Mouse (Mus musculus) neural tube, embryonic 14.5 days (tissue): ENCODE measurements at regions not wholly inside any gene's neighbourhood (a gene's known extent, or its start where the extent isn't known, plus 50 kb on each side); places are given as distances from the start of the nearest gene placed in this dataset.
A peak's percentile ranks its signal among the peaks of the same experiment; 100 is the strongest.

Experiments
- ATAC-seq: fragments of 200-750 bp; cut with Nextera tagmentation; 2 replicates; pipeline ENCODE4 v1.8.0; 2017; ENCODE audit warnings: low read depth, mild to moderate bottlenecking, moderate TSS enrichment, moderate library complexity
- H3K27ac ChIP-seq: fragments of 300-500 bp; sonication (generic); 2 replicates; pipeline ENCODE4 v1.5.1; 2014; ENCODE audit warnings: low read depth, mild to moderate bottlenecking, control low read depth, low read length, moderate library complexity, mixed read lengths
- H3K27me3 ChIP-seq: fragments of 300-500 bp; sonication (generic); 2 replicates; pipeline ENCODE4 v1.6.1; 2014; ENCODE audit warnings: low read length; ENCODE audit not compliant: control insufficient read depth, insufficient read depth
- H3K36me3 ChIP-seq: fragments of 300-500 bp; sonication (generic); 2 replicates; pipeline ENCODE4 v1.6.1; 2014; ENCODE audit warnings: low read length, mixed read lengths; ENCODE audit not compliant: control insufficient read depth, insufficient read depth
- H3K4me1 ChIP-seq: fragments of 300-500 bp; sonication (generic); 2 replicates; pipeline ENCODE4 v1.6.1; 2014; ENCODE audit warnings: low read length; ENCODE audit not compliant: control insufficient read depth, insufficient read depth
- H3K4me2 ChIP-seq: fragments of 300-500 bp; sonication (generic); 2 replicates; pipeline ENCODE4 v1.6.1; 2014; ENCODE audit warnings: mild to moderate bottlenecking, low read depth, low read length, control low read depth
- H3K4me3 ChIP-seq: fragments of 300-500 bp; sonication (generic); 2 replicates; pipeline ENCODE4 v1.5.1; 2014; ENCODE audit warnings: low read depth, low read length, control low read depth, mixed read lengths
- H3K9ac ChIP-seq: fragments of 300-500 bp; sonication (generic); replicated peaks from 2 replicates; pipeline ENCODE4 v1.6.1; 2014; ENCODE audit warnings: low read depth, mild to moderate bottlenecking, control low read depth, low read length, mixed read lengths
- H3K9me3 ChIP-seq: fragments of 300-500 bp; sonication (generic); 2 replicates; pipeline ENCODE4 v1.6.1; 2016; ENCODE audit warnings: low read length; ENCODE audit not compliant: control insufficient read depth
- WGBS: fragments of 180-500 bp; shearing (Covaris S2); extraction: QIAGEN DNeasy Blood & Tissue Kit; methylation state at CpG from one replicate; pipeline ENCODE4 v1.1.7; 2014; 5-methylcytosine and 5-hydroxymethylcytosine counted together

- H3K4me1 ChIP-seq: no peaks in the 10 kb centered on the region
- ATAC-seq: no peak
- 87% methylated on average over 7 of the region's 7 CpGs for WGBS
- H3K4me2 ChIP-seq: no peak overlapping the region
- H3K9me3 ChIP-seq: no peaks in the 10 kb centered on the region
- H3K4me3 ChIP-seq: no peak overlapping the region
- no peak overlapping the region for H3K9ac ChIP-seq
- no peak overlapping the region for H3K27ac ChIP-seq
- H3K36me3 ChIP-seq: no peaks in the 10 kb centered on the region
- no peaks in the 10 kb centered on the region for H3K27me3 ChIP-seq
Measured at GRCm38 (mm10) chr14:109928977-109929376, 826.0 kb downstream of the Slitrk6 start.

GRCm38 (mm10) chr14:109891896-109892165 lies 863.1 kb downstream of the Slitrk6 start:
- Histone ChIP-seq H3K9me3 (no peaks in the 10 kb centered on the region), H3K4me1 (no peaks in the 10 kb centered on the region), H3K4me2 (no peak overlapping the region), H3K27ac (no peak overlapping the region), H3K4me3 (no peak overlapping the region), H3K36me3 (no peaks in the 10 kb centered on the region), H3K27me3 (no peaks in the 10 kb centered on the region), H3K9ac (no peak overlapping the region)
- no peak for ATAC-seq
- WGBS: 88% methylated on average over 2 of the region's 2 CpGs

GRCm38 (mm10) chr14:109891151-109891895 lies 863.6 kb downstream of the Slitrk6 start:
- H3K36me3 ChIP-seq: no peaks in the 10 kb centered on the region
- H3K4me1 ChIP-seq: no peaks in the 10 kb centered on the region
- H3K27ac ChIP-seq: no peak overlapping the region
- no peak overlapping the region for H3K9ac ChIP-seq
- H3K4me3 ChIP-seq: no peak overlapping the region
- 61% methylated on average over 3 of the region's 3 CpGs for WGBS
- no peaks in the 10 kb centered on the region for H3K27me3 ChIP-seq
- H3K9me3 ChIP-seq: no peaks in the 10 kb centered on the region
- no peak overlapping the region for H3K4me2 ChIP-seq
- ATAC-seq: peak; percentile 82

GRCm38 (mm10) chr14:109876950-109877663 lies 877.8 kb downstream of the Slitrk6 start:
- Histone ChIP-seq H3K4me1 (no peaks in the 10 kb centered on the region), H3K36me3 (no peaks in the 10 kb centered on the region), H3K9ac (no peak overlapping the region), H3K27me3 (no peaks in the 10 kb centered on the region), H3K4me3 (no peak overlapping the region), H3K27ac (no peak overlapping the region), H3K4me2 (no peak overlapping the region), H3K9me3 (no peaks in the 10 kb centered on the region)
- no peak for ATAC-seq
- WGBS: 13% methylated on average over 1 of the region's 1 CpGs

GRCm38 (mm10) chr14:109874230-109874629 lies 880.7 kb downstream of the Slitrk6 start:
- H3K27ac ChIP-seq: no peak overlapping the region
- 15% methylated on average over 1 of the region's 1 CpGs for WGBS
- H3K4me1 ChIP-seq: no peaks in the 10 kb centered on the region
- 0 out of 2 replicates have a peak, but pooled peaks have one; percentile 61 for ATAC-seq
- H3K9me3 ChIP-seq: no peaks in the 10 kb centered on the region
- no peak overlapping the region for H3K9ac ChIP-seq
- H3K27me3 ChIP-seq: no peaks in the 10 kb centered on the region
- no peak overlapping the region for H3K4me2 ChIP-seq
- no peaks in the 10 kb centered on the region for H3K36me3 ChIP-seq
- H3K4me3 ChIP-seq: no peak overlapping the region

DNA sequence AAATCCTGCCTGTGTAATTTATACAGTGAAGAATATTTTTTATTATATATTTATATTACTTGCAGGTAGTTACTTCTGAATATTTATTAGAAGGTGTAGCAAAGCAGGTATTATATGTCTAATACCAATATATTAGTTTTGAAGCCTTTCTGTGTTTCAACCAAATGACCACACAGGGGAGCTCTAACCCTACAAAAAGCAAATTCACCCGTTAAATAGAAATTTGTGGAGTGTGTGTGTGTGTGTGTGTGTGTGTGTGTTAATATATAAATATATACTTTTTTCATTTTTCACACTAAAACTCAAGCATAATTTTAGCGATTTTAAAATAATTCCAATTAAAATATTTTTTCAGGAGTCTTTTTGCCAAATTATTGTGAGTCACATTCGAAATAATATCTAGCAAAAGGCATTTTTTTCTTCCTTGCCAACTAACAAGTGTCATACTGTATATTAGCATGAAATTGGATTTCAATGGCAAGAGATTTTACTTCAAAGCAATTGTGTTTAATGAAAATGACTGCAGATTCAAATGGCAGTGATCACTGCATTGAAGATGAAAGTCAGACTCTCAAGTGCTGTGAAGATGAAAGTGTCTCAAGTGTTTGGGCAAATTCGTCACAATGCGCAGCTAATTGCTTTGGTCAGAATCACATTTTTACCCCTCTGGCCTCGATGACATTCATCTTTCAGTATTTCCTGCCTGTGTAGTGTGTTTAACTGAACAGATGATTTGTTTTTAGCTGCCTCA lies 914.4 kb downstream of the Slitrk6 start:
- peak; percentile 56; the same call in 1 of the 2 replicates for ATAC-seq
- Histone ChIP-seq H3K9me3 (no peaks in the 10 kb centered on the region), H3K4me1 (no peaks in the 10 kb centered on the region), H3K4me2 (no peak overlapping the region), H3K4me3 (no peak overlapping the region), H3K36me3 (no peaks in the 10 kb centered on the region), H3K27ac (no peak overlapping the region), H3K9ac (no peak overlapping the region), H3K27me3 (no peaks in the 10 kb centered on the region)
- 42% methylated on average over 6 of the region's 6 CpGs for WGBS

DNA sequence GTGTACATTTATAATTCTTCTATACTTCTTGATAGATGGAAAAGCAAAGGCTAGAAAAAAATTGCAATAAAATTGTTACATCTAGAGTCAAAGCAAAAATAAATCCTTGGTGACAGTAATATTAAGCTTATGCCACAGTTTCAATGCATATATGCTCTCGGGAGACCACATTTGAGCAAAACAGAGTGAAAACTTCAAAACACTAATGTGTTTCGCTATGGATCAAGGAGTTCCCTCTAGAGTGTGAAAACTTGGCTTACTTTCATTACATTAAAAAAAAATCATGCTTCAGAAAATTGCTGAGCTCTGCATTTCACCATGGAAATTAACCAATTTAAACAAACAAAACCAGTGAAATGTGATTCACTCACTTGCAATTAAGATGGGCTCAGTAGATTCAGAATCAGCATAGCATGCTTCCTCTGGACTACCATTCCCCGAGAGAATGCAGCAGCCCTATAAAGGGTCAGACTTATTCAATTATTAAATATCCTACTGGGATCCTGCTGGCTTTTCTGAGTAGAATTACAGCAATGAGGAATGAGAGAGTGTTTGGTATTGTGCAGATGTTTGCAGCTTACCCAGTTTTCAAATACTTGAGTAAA lies 888.7 kb upstream of the Slitrk1 start:
- Histone ChIP-seq H3K27me3 (no peaks in the 10 kb centered on the region), H3K9ac (no peak overlapping the region), H3K4me2 (no peak overlapping the region), H3K27ac (no peak overlapping the region), H3K36me3 (no peaks in the 10 kb centered on the region), H3K4me3 (no peak overlapping the region), H3K9me3 (no peaks in the 10 kb centered on the region), H3K4me1 (no peaks in the 10 kb centered on the region)
- WGBS: 56% methylated on average over 3 of the region's 3 CpGs
- ATAC-seq: no peak

DNA sequence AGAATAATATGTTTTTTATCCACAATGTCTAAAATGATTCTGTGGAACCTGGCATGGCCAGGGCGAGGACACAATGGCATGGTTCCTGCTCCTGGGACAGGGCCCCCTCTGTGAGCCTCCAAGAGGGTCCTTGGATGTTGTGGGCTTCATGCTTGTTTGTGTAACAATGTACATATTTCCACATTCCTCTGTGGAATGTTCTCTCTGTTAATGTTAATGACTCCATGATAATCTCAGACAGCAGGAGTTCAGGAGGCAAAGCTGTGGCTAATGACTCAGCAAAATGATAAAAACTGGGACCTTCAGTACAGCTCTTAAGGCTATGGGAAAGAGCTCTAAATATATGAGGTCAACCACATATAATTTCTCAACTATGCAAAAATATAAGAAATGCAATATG lies 858.3 kb upstream of the Slitrk1 start:
- no peak for ATAC-seq
- H3K27me3 ChIP-seq: no peaks in the 10 kb centered on the region
- WGBS: 68% methylated on average over 1 of the region's 1 CpGs

DNA sequence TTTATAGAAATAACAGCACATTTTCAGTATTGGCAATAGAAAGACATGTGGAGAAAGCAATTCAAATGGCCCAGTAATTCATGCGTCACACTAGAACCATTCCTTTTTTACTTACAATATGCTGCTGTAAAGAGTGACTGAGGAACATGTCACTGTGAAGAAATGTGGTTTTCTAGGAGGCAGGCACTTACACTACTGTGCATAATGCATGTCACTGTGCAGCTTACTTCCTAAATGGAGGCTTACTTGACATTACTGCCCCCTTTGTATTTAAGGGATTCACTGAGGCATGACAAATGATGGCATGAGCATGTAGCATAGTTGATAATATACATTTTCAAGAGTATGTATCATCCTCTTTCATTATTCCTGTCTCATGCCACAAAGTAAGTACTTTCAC lies 846.9 kb upstream of the Slitrk1 start:
- no peak for ATAC-seq
- Histone ChIP-seq H3K4me2 (no peak overlapping the region), H3K27ac (no peak overlapping the region), H3K27me3 (no peaks in the 10 kb centered on the region), H3K9me3 (no peaks in the 10 kb centered on the region), H3K9ac (no peak overlapping the region), H3K36me3 (no peaks in the 10 kb centered on the region), H3K4me1 (no peaks in the 10 kb centered on the region), H3K4me3 (no peak overlapping the region)
- WGBS: 36% methylated on average over 1 of the region's 1 CpGs

More for the DNA sequence above, 858.3 kb upstream of the Slitrk1 start:
- H3K36me3 ChIP-seq: no peaks in the 10 kb centered on the region
- no peaks in the 10 kb centered on the region for H3K4me1 ChIP-seq
- H3K27ac ChIP-seq: no peak overlapping the region
- H3K4me3 ChIP-seq: no peak overlapping the region
- H3K4me2 ChIP-seq: no peak overlapping the region
- H3K9ac ChIP-seq: no peak overlapping the region
- no peaks in the 10 kb centered on the region for H3K9me3 ChIP-seq
